Mouse (Mus musculus) kidney, postnatal 0 days (tissue): ENCODE results near the gene Gm28038. TPM values are rescaled to one million over a fixed set of nuclear protein-coding genes. Genes with fewer than 3 reads are reported as not detected.

Experiments used
- ATAC-seq: fragments of 200-750 bp; cut with Nextera tagmentation; replicated peaks from 2 replicates; pipeline ENCODE4 v1.8.0; 2017; ENCODE audit warnings: low read depth, moderate number of reproducible peaks, moderate TSS enrichment, moderate library complexity; ENCODE audit not compliant: low FRiP score
- DNase-seq: peaks from one replicate; pipeline ENCODE4 v3.0.0-alpha.2; 2016; ENCODE audit warnings: low spot score
- H3K27ac ChIP-seq: fragments of 300-500 bp; sonication (generic); 2 replicates; pipeline ENCODE4 v1.5.1; 2014; ENCODE audit warnings: mild to moderate bottlenecking
- H3K27me3 ChIP-seq: fragments of 300-500 bp; sonication (generic); 2 replicates; pipeline ENCODE4 v1.6.1; 2014; ENCODE audit warnings: low read length, mixed read lengths; ENCODE audit not compliant: insufficient read depth
- H3K36me3 ChIP-seq: fragments of 300-500 bp; sonication (generic); 2 replicates; pipeline ENCODE4 v1.6.1; 2014; ENCODE audit warnings: low read length, mixed read lengths; ENCODE audit not compliant: insufficient read depth
- H3K4me1 ChIP-seq: fragments of 300-500 bp; sonication (generic); replicated peaks from 2 replicates; pipeline ENCODE4 v1.6.1; 2014; ENCODE audit warnings: antibody characterized with exemption, low read length, mixed read lengths; ENCODE audit not compliant: insufficient read depth
- H3K4me2 ChIP-seq: fragments of 300-500 bp; sonication (generic); 2 replicates; pipeline ENCODE4 v1.6.1; 2014; ENCODE audit warnings: mild to moderate bottlenecking, low read length, moderate library complexity, mixed read lengths
- H3K4me3 ChIP-seq: fragments of 300-500 bp; sonication (generic); replicated peaks from 2 replicates; pipeline ENCODE4 v1.5.1; 2014; ENCODE audit warnings: low read depth, low read length
- H3K9ac ChIP-seq: fragments of 300-500 bp; sonication (generic); 2 replicates; pipeline ENCODE4 v1.6.1; 2014; ENCODE audit warnings: low read depth, low read length
- H3K9me3 ChIP-seq: fragments of 300-500 bp; sonication (generic); replicated peaks from 2 replicates; pipeline ENCODE4 v1.6.1; 2016; ENCODE audit warnings: low read length, inconsistent platforms, mixed read lengths
- CTCF ChIP-seq: IDR thresholded peaks from 2 replicates; pipeline ENCODE4 v1.5.1; 2016; ENCODE audit warnings: antibody characterized with exemption, low read depth, mild to moderate bottlenecking, moderate library complexity
- WGBS: fragments of 180-500 bp; shearing (Covaris S2); extraction: QIAGEN DNeasy Blood & Tissue Kit; methylation state at CpG from one replicate; pipeline ENCODE4 v1.1.7; 2014; 5-methylcytosine and 5-hydroxymethylcytosine counted together
- polyA plus RNA-seq: library from polyadenylated mRNA; unstranded; fragments of >200 nt; fragmentation: Nextera tagmentation; extraction: Ambion mirVana; gene quantifications from 2 replicates; pipeline ENCODE4 v1.2.1, GENCODE M21; 2015

The Gm28038 gene
- polyA plus RNA-seq, 1 experiment from 2014 or later = not detected

GRCm38 (mm10) chr2:30239777-30240176 lies 41.1 kb upstream of the Gm28038 start:
- ATAC-seq (no peak), DNase-seq (peak; percentile 59)
- Histone ChIP-seq H3K27ac (peak overlapping the region; percentile 91), H3K4me1 (peaks cover 19% of the 10 kb centered on the region), H3K36me3 (peaks cover 11% of the 10 kb centered on the region; the same call in 1 of the 2 replicates), H3K4me2 (peak overlapping the region; percentile 78), H3K4me3 (no peak overlapping the region), H3K27me3 (no peaks in the 10 kb centered on the region), H3K9me3 (no peaks in the 10 kb centered on the region), H3K9ac (no peak overlapping the region)
- no peak for TF ChIP-seq CTCF
- WGBS = 65% methylated on average over 4 of the region's 4 CpGs

GRCm38 (mm10) chr2:30240267-30240666 lies 40.6 kb upstream of the Gm28038 start, which contains the start of gene Gm28035:
Gm28035 (plus strand) TSS chr2:30240567.
- 0 out of 2 replicates have a peak within 1 kb of the TSS, but pooled peaks have one; percentile 9 for H3K9ac ChIP-seq
- 0 out of 2 replicates have a peak within 1 kb of the TSS, but pooled peaks have one; percentile 86 for H3K4me3 ChIP-seq
- H3K27ac ChIP-seq = peak within 1 kb of the TSS; percentile 91
- ATAC-seq (no peak), DNase-seq (no peak)
- peaks cover 11% of the 10 kb centered on the region; the same call in 1 of the 2 replicates for H3K36me3 ChIP-seq
- peak within 1 kb of the TSS; percentile 78 for H3K4me2 ChIP-seq
- peaks cover 19% of the 10 kb centered on the region for H3K4me1 ChIP-seq
- no peaks in the 10 kb centered on the region for H3K9me3 ChIP-seq
- no peaks in the 10 kb centered on the region for H3K27me3 ChIP-seq
- no peak for TF ChIP-seq CTCF
- 78% methylated on average over 2 of the region's 2 CpGs for WGBS

GRCm38 (mm10) chr2:30242509-30242908 lies 38.3 kb upstream of the Gm28038 start:
- H3K4me1 ChIP-seq = peaks cover 19% of the 10 kb centered on the region
- DNase-seq = peak; percentile 86
- 49% methylated on average over 4 of the region's 4 CpGs for WGBS

GRCm38 (mm10) chr2:30243391-30243790 lies 37.5 kb upstream of the Gm28038 start:
- H3K36me3 ChIP-seq = peaks cover 14% of the 10 kb centered on the region; the same call in 1 of the 2 replicates
- H3K27me3 ChIP-seq = no peaks in the 10 kb centered on the region
- H3K4me2 ChIP-seq = no peak overlapping the region
- no peaks in the 10 kb centered on the region for H3K9me3 ChIP-seq
- H3K9ac ChIP-seq = no peak overlapping the region
- peak overlapping the region; percentile 58; the same call in 1 of the 2 replicates for H3K27ac ChIP-seq
- no peak overlapping the region for H3K4me3 ChIP-seq
- no peak for TF ChIP-seq CTCF
- DNase-seq (no peak), ATAC-seq (no peak)
- H3K4me1 ChIP-seq = peaks cover 18% of the 10 kb centered on the region
- WGBS = 89% methylated on average over 4 of the region's 4 CpGs

More at GRCm38 (mm10) chr2:30242509-30242908, 38.3 kb upstream of the Gm28038 start:
- Histone ChIP-seq H3K4me3 (no peak overlapping the region), H3K9ac (no peak overlapping the region), H3K27ac (peak overlapping the region; percentile 58), H3K36me3 (peaks cover 11% of the 10 kb centered on the region; the same call in 1 of the 2 replicates), H3K9me3 (no peaks in the 10 kb centered on the region), H3K27me3 (no peaks in the 10 kb centered on the region), H3K4me2 (no peak overlapping the region)
- ATAC-seq = no peak
- no peak for TF ChIP-seq CTCF

GRCm38 (mm10) chr2:30244595-30245178 lies 36.2 kb upstream of the Gm28038 start:
- no peak overlapping the region for H3K4me2 ChIP-seq
- WGBS = 64% methylated on average over 7 of the region's 7 CpGs
- H3K9me3 ChIP-seq = no peaks in the 10 kb centered on the region
- no peak overlapping the region for H3K9ac ChIP-seq
- no peak for ATAC-seq
- H3K36me3 ChIP-seq = peaks cover 16% of the 10 kb centered on the region; the same call in 1 of the 2 replicates
- no peak overlapping the region for H3K4me3 ChIP-seq
- no peak for DNase-seq
- H3K4me1 ChIP-seq = peaks cover 5% of the 10 kb centered on the region
- TF ChIP-seq CTCF = no peak
- H3K27ac ChIP-seq = 0 out of 2 replicates have a peak overlapping the region, but pooled peaks have one; percentile 48
- H3K27me3 ChIP-seq = no peaks in the 10 kb centered on the region

GRCm38 (mm10) chr2:30247036-30247435 lies 33.8 kb upstream of the Gm28038 start:
- H3K27ac ChIP-seq = no peak overlapping the region
- H3K36me3 ChIP-seq = 0 out of 2 replicates have a peak, but pooled peaks cover 5% of the 10 kb centered on the region
- no peaks in the 10 kb centered on the region for H3K9me3 ChIP-seq
- no peak overlapping the region for H3K9ac ChIP-seq
- H3K4me1 ChIP-seq = no peaks in the 10 kb centered on the region; the same call in 1 of the 2 replicates
- H3K4me3 ChIP-seq = no peak overlapping the region
- 61% methylated on average over 5 of the region's 5 CpGs for WGBS
- no peak for DNase-seq
- no peak for TF ChIP-seq CTCF
- H3K27me3 ChIP-seq = no peaks in the 10 kb centered on the region
- H3K4me2 ChIP-seq = no peak overlapping the region
- ATAC-seq = no peak
